Mouse (Mus musculus) heart, adult 2 months (tissue): ENCODE data around the gene Allc.

Source experiments
- CTCF ChIP-seq: fragments of 200-600 bp; IDR thresholded peaks from 2 replicates; pipeline ENCODE4 v1.8.1; 2022; ENCODE audit warnings: antibody characterized with exemption, mild to moderate bottlenecking, moderate library complexity
- EP300 ChIP-seq: fragments of 200-500 bp; IDR thresholded peaks from 2 replicates; pipeline ENCODE4 v1.6.1; 2011; ENCODE audit warnings: low read depth, low read length, control low read depth; ENCODE audit not compliant: insufficient read depth
- POLR2A ChIP-seq: fragments of 200-500 bp; IDR thresholded peaks from 2 replicates; pipeline ENCODE4 v1.6.1; 2011; ENCODE audit warnings: mild to moderate bottlenecking, low read depth, low read length, control low read depth; ENCODE audit not compliant: insufficient read depth

- TF ChIP-seq POLR2A = no peak
- TF ChIP-seq EP300 = no peak
- TF ChIP-seq CTCF = no peak
These were observed 44.8 kb upstream of the Allc start for GRCm38 (mm10) chr12:28627092-28627491.
